Mouse (Mus musculus) CH12.LX (cell line): ENCODE results near the gene 1700113H08Rik. TPM values are rescaled to one million over a fixed set of nuclear protein-coding genes. Genes with fewer than 3 reads are reported as not detected.

Source experiments
- DNase-seq: peaks from one replicate; pipeline ENCODE4 v3.0.0-alpha.2; 2013; ENCODE audit errors: extremely low read depth
- H3K27ac ChIP-seq: 2 replicates; pipeline ENCODE4 v1.5.1; 2012; ENCODE audit warnings: low read depth, mild to moderate bottlenecking, control low read depth, moderate library complexity; ENCODE audit not compliant: insufficient read depth
- H3K27me3 ChIP-seq: replicated peaks from 2 replicates; pipeline ENCODE3; 2012; ENCODE audit warnings: inconsistent platforms
- H3K36me3 ChIP-seq, 2 experiments: replicated peaks in 1 of 2; 2 replicates each; pipeline versions ENCODE3 to v1.6.1; 2012; ENCODE audit warnings: inconsistent platforms in 1 of 2, low read length in 1 of 2, mild to moderate bottlenecking in 1 of 2, mixed read lengths in 1 of 2, moderate library complexity in 1 of 2; ENCODE audit not compliant: control insufficient read depth in 1 of 2, insufficient read depth in 1 of 2
- H3K4me1 ChIP-seq, 2 experiments: 2 replicates each; pipeline ENCODE4 v1.6.1; 2012; ENCODE audit warnings: inconsistent platforms in 1 of 2, moderate library complexity in 1 of 2; ENCODE audit not compliant: insufficient read depth in 2 of 2, control insufficient read depth in 1 of 2
- H3K4me2 ChIP-seq: 2 replicates; pipeline ENCODE4 v1.6.1; 2012; ENCODE audit warnings: low read depth, mild to moderate bottlenecking, control low read depth; ENCODE audit not compliant: poor library complexity, insufficient read depth, severe bottlenecking
- H3K4me3 ChIP-seq, 3 experiments: fragments of 150-350 bp in 1 of 3; sonication (generic) in 1 of 3; replicated peaks in 1 of 3; 2 replicates each; pipeline versions ENCODE3 to v1.5.1; 2011 to 2012; ENCODE audit warnings: low read depth in 2 of 3, low read length in 2 of 3, mild to moderate bottlenecking in 2 of 3, moderate library complexity in 2 of 3, control low read depth in 1 of 3, improper control_type of control experiment in 1 of 3, inconsistent platforms in 1 of 3, mixed read lengths in 1 of 3; ENCODE audit not compliant: poor library complexity in 1 of 3
- H3K79me2 ChIP-seq: replicated peaks from 2 replicates; pipeline ENCODE4 v1.6.1; 2012; ENCODE audit warnings: mild to moderate bottlenecking, moderate library complexity; ENCODE audit not compliant: control insufficient read depth, poor library complexity, insufficient read depth, severe bottlenecking; ENCODE audit errors: extremely low read depth
- H3K9ac ChIP-seq: 2 replicates; pipeline ENCODE4 v1.6.1; 2012; ENCODE audit warnings: low read depth, mild to moderate bottlenecking, control low read depth, moderate library complexity; ENCODE audit not compliant: insufficient read depth
- H3K9me3 ChIP-seq: replicated peaks from 2 replicates; pipeline ENCODE3; 2012; ENCODE audit warnings: low read length, inconsistent platforms, mixed read lengths
- ETS1 ChIP-seq: conservative IDR thresholded peaks from 2 replicates; pipeline ENCODE4 v1.6.1; 2012; ENCODE audit warnings: low read depth, mild to moderate bottlenecking, inconsistent platforms, low read length, improper control_type of control experiment, moderate library complexity
- HCFC1 ChIP-seq: IDR thresholded peaks from 2 replicates; pipeline ENCODE4 v1.6.1; 2012; ENCODE audit warnings: low read depth, mild to moderate bottlenecking, inconsistent platforms, low read length, improper control_type of control experiment
- IRF4 ChIP-seq: IDR thresholded peaks from 2 replicates; pipeline ENCODE4 v1.6.1; 2014; ENCODE audit warnings: low read depth, mild to moderate bottlenecking, inconsistent platforms, low read length, improper control_type of control experiment
- MAZ ChIP-seq: IDR thresholded peaks from 2 replicates; pipeline ENCODE4 v1.6.1; 2012; ENCODE audit warnings: low read depth, mild to moderate bottlenecking, inconsistent platforms, low read length, improper control_type of control experiment, moderate library complexity
- MXI1 ChIP-seq: IDR thresholded peaks from 2 replicates; pipeline ENCODE4 v1.6.1; 2011; ENCODE audit warnings: mild to moderate bottlenecking, low read depth, low read length, improper control_type of control experiment
- NELFE ChIP-seq: IDR thresholded peaks from 2 replicates; pipeline ENCODE4 v1.6.1; 2011; ENCODE audit warnings: low read depth, low read length, improper control_type of control experiment
- POLR2A ChIP-seq: IDR thresholded peaks from 2 replicates; pipeline ENCODE4 v1.6.1; 2011; ENCODE audit warnings: low read depth, mild to moderate bottlenecking, improper control_type of control experiment, low read length
- POLR2AphosphoS2 ChIP-seq: IDR thresholded peaks from 2 replicates; pipeline ENCODE4 v1.6.1; 2011; ENCODE audit warnings: low read depth, low read length, improper control_type of control experiment
- RAD21 ChIP-seq: IDR thresholded peaks from 2 replicates; pipeline ENCODE4 v1.6.1; 2011; ENCODE audit warnings: low read depth, mild to moderate bottlenecking, low read length, improper control_type of control experiment, moderate library complexity
- RCOR1 ChIP-seq: conservative IDR thresholded peaks from 2 replicates; pipeline ENCODE4 v1.6.1; 2012; ENCODE audit warnings: low read depth, mild to moderate bottlenecking, inconsistent platforms, low read length, improper control_type of control experiment
- TBP ChIP-seq: conservative IDR thresholded peaks from 2 replicates; pipeline ENCODE4 v1.6.1; 2011; ENCODE audit warnings: low read depth, low read length, improper control_type of control experiment
- TCF12 ChIP-seq: IDR thresholded peaks from 2 replicates; pipeline ENCODE4 v1.6.1; 2014; ENCODE audit warnings: low read depth, mild to moderate bottlenecking, inconsistent platforms, low read length, improper control_type of control experiment
- UBTF ChIP-seq: IDR thresholded peaks from 2 replicates; pipeline ENCODE4 v1.6.1; 2012; ENCODE audit warnings: low read depth, mild to moderate bottlenecking, inconsistent platforms, low read length, improper control_type of control experiment, moderate library complexity
- USF1 ChIP-seq: IDR thresholded peaks from 2 replicates; pipeline ENCODE4 v1.6.1; 2014; ENCODE audit warnings: low read depth, mild to moderate bottlenecking, inconsistent platforms, low read length, improper control_type of control experiment
- ZC3H11A ChIP-seq: IDR thresholded peaks from 2 replicates; pipeline ENCODE4 v1.6.1; 2012; ENCODE audit warnings: low read depth, mild to moderate bottlenecking, inconsistent platforms, low read length, improper control_type of control experiment
- ZKSCAN1 ChIP-seq: IDR thresholded peaks from 2 replicates; pipeline ENCODE4 v1.6.1; 2012; ENCODE audit warnings: low read depth, inconsistent platforms, low read length, improper control_type of control experiment, borderline replicate concordance
- ZNF384 ChIP-seq: IDR thresholded peaks from 2 replicates; pipeline ENCODE4 v1.6.1; 2012; ENCODE audit warnings: low read depth, low read length, improper control_type of control experiment, inconsistent platforms
- dilution Hi-C: fragments of 300-500 bp; cut with MboI; formaldehyde crosslinking; loops from 2 replicates; pipeline ENCODE4 v1.14.3; 2020; ENCODE audit warnings: low sequenced_read_pairs; ENCODE audit not compliant: extremely low pct_unique_long_range_greater_than_20kb, extremely low pct_ligation_motif_present
- in situ Hi-C: fragments of 300-500 bp; cut with MboI; formaldehyde crosslinking; loops from 3 replicates; pipeline ENCODE4 v1.14.3; 2019; ENCODE audit warnings: low sequenced_read_pairs, low pct_ligation_motif_present, low pct_unique_long_range_greater_than_20kb, mixed read lengths
- polyA plus RNA-seq: library from polyadenylated mRNA; unstranded; fragments of >175 nt; gene quantifications from 2 replicates; pipeline ENCODE4 v1.2.1, GENCODE M21; 2012; ENCODE audit warnings: low read depth; ENCODE audit not compliant: insufficient read length
- total RNA-seq, 2 experiments: library from RNA; depleted of rRNA; stranded (reverse); fragments of 300-350 nt in 1 of 2; fragments of >200 nt in 1 of 2; gene quantifications; 2 replicates each; pipeline ENCODE4 v1.2.3; 2012 to 2014

1700113H08Rik gene
- total and polyA plus RNA-seq, 3 experiments, result not detected

DNA sequence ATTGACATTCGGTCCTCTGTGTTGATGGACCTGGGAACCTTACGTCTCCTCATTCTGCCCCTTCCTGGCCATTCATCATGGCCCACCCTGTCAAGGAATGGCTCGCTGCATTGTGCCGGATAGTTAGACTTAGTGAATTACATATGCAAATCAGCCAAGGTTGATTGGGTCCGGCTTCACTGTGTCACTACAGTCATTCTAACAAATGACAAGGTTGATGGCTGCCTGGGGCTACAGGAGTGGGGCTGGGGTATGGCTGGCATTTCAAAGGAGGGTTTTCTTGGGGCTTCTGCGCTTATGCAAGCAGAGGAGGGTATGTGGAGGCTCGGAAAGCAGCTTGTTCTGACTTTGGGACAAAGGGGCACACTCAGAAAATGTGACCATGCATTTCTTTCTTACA is 16.6 kb upstream of the 1700113H08Rik start:
- no peak for DNase-seq
- H3K4me1 ChIP-seq, result peaks cover 5 to 8% of the 10 kb centered on the region in 2 experiments
- H3K79me2 ChIP-seq, result no peaks in the 10 kb centered on the region
- no peaks in the 10 kb centered on the region for H3K36me3 ChIP-seq
- no peak overlapping the region for H3K4me2 ChIP-seq
- no peak overlapping the region for H3K9ac ChIP-seq
- H3K27me3 ChIP-seq, result no peaks in the 10 kb centered on the region
- H3K9me3 ChIP-seq, result no peaks in the 10 kb centered on the region
- no peak for TF ChIP-seq POLR2A
- no peak for TF ChIP-seq MAZ
- TF ChIP-seq RAD21, result no peak
- no peak for TF ChIP-seq HCFC1
- no peak for TF ChIP-seq ETS1
- TF ChIP-seq TCF12, result no peak
- no peak for TF ChIP-seq POLR2AphosphoS2
- no peak for TF ChIP-seq ZKSCAN1
- TF ChIP-seq UBTF, result no peak
- dilution Hi-C loops (no loop called here), in situ Hi-C loops (no loop called here)
- H3K27ac ChIP-seq, result no peak overlapping the region
- H3K4me3 ChIP-seq, result no peak overlapping the region

DNA sequence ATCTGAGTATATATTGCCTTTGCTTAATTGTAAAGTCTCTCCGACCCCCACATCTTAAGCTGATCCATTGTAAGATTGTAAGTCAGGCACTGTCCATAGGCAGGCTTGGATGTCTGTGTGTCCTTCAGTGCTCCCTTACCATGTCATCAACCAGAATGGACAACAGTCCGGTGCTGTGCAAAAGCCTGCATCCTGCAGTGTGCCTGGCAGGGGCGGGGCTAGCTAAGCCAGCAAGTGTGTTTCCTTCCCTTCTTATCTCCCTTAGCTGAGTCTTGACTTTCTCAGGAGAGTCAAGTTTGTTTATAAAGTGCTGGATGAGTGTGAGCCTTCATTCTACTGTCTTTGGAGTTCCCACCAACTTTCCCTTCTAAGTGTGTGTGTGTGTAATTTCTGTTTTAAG is 12.6 kb upstream of the 1700113H08Rik start:
- Histone ChIP-seq H3K9me3 (no peaks in the 10 kb centered on the region), H3K4me1 (peaks cover 3 to 5% of the 10 kb centered on the region in 2 experiments; a peak in 3 of 4 replicates), H3K79me2 (no peaks in the 10 kb centered on the region), H3K27me3 (no peaks in the 10 kb centered on the region), H3K27ac (no peak overlapping the region), H3K4me3 (no peak overlapping the region), H3K4me2 (no peak overlapping the region), H3K36me3 (no peaks in the 10 kb centered on the region), H3K9ac (no peak overlapping the region)
- TF ChIP-seq HCFC1 (no peak), USF1 (no peak), TBP (no peak), ZC3H11A (no peak), ZKSCAN1 (no peak), MXI1 (no peak), UBTF (no peak), IRF4 (no peak), NELFE (no peak), RCOR1 (no peak), ZNF384 (no peak)
- DNase-seq, result no peak
- dilution Hi-C loops, result no loop called here
- in situ Hi-C loops, result no loop called here
